Mouse (Mus musculus) retina, embryonic 14.5 days (tissue): Measurements from ENCODE around the gene Rps6ka5.

Source experiments
- DNase-seq: peaks from one replicate; pipeline ENCODE4 v3.0.0-alpha.2; 2015; ENCODE audit warnings: low spot score

Gene Rps6ka5

GRCm38 (mm10) chr12:100594700-100595099 lies 132.1 kb downstream of the Rps6ka5 start:
- DNase-seq = no peak

GRCm38 (mm10) chr12:100586601-100587000 lies 140.2 kb downstream of the Rps6ka5 start:
- DNase-seq = no peak

- no peak for DNase-seq
Observed at GRCm38 (mm10) chr12:100579221-100579620, 147.6 kb downstream of the Rps6ka5 start.

GRCm38 (mm10) chr12:100578291-100578690 lies 148.5 kb downstream of the Rps6ka5 start:
- peak; percentile 77 for DNase-seq

- DNase-seq = no peak
Observed at GRCm38 (mm10) chr12:100575739-100576138, 151.0 kb downstream of the Rps6ka5 start.

GRCm38 (mm10) chr12:100570522-100571072 lies 156.2 kb downstream of the Rps6ka5 start:
- no peak for DNase-seq

- DNase-seq = no peak
Observed at GRCm38 (mm10) chr12:100568831-100569230, 158.0 kb downstream of the Rps6ka5 start.

- DNase-seq = no peak
Observed at GRCm38 (mm10) chr12:100568105-100568504, 158.7 kb downstream of the Rps6ka5 start.

GRCm38 (mm10) chr12:100567627-100568026 lies 159.2 kb downstream of the Rps6ka5 start:
- no peak for DNase-seq

- no peak for DNase-seq
Observed at GRCm38 (mm10) chr12:100553675-100554074, 173.1 kb downstream of the Rps6ka5 start.

- DNase-seq = no peak
Observed at GRCm38 (mm10) chr12:100551972-100552371, 174.8 kb downstream of the Rps6ka5 start.

- no peak for DNase-seq
Observed at GRCm38 (mm10) chr12:100544194-100544567, 182.6 kb downstream of the Rps6ka5 start.

GRCm38 (mm10) chr12:100543437-100544193 lies 183.2 kb downstream of the Rps6ka5 start:
- no peak for DNase-seq

GRCm38 (mm10) chr12:100542494-100542893 lies 184.3 kb downstream of the Rps6ka5 start:
- no peak for DNase-seq

GRCm38 (mm10) chr12:100542076-100542475 lies 184.7 kb downstream of the Rps6ka5 start:
- DNase-seq = no peak

GRCm38 (mm10) chr12:100539158-100539714 lies 187.5 kb downstream of the Rps6ka5 start:
- DNase-seq = no peak

- DNase-seq = no peak
Observed at GRCm38 (mm10) chr12:100538445-100539157, 188.2 kb downstream of the Rps6ka5 start.

GRCm38 (mm10) chr12:100537091-100537490 lies 189.7 kb downstream of the Rps6ka5 start:
- no peak for DNase-seq

GRCm38 (mm10) chr12:100535028-100535427 lies 191.8 kb downstream of the Rps6ka5 start:
- DNase-seq = no peak

GRCm38 (mm10) chr12:100534028-100534427 lies 192.8 kb downstream of the Rps6ka5 start:
- DNase-seq = no peak

- DNase-seq = no peak
Observed at GRCm38 (mm10) chr12:100533209-100533608, 193.6 kb downstream of the Rps6ka5 start.

- DNase-seq = no peak
Observed at GRCm38 (mm10) chr12:100531740-100532139, 195.0 kb downstream of the Rps6ka5 start.

GRCm38 (mm10) chr12:100530871-100531270 lies 195.9 kb downstream of the Rps6ka5 start:
- no peak for DNase-seq
